Mouse (Mus musculus) gastrocnemius, postnatal 4 days (tissue): ENCODE measurements at regions not wholly inside any gene's neighbourhood (a gene's known extent, or its start where the extent isn't known, plus 50 kb on each side); places are given as distances from the start of the nearest gene placed in this dataset.

ENCODE experiments used
- DNase-seq, 2 experiments: peaks; one replicate each; pipeline ENCODE4 v3.0.0; 2021 to 2022; ENCODE audit warnings: low spot score in 2 of 2, mixed read lengths in 2 of 2

DNA sequence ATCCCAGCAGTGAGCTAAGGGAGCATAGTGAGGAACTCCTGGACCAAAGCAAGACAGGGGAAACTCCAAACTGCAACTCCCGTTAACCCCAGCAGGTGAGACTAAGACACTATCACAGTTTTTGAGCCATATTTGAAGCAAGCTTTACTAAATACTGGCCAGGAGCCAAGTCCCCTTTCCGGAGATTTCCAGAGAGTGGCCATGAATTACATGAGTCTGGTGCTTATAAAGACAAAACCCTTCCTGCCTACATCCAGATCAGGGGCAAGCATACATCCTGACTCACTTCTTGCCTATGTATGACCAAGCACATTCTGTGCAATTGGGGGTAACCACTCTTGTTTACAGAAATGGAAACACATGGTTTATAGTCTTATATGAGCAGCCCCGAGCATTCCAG lies 187.6 kb upstream of the Nr5a2 start:
- no peak for DNase-seq

DNA sequence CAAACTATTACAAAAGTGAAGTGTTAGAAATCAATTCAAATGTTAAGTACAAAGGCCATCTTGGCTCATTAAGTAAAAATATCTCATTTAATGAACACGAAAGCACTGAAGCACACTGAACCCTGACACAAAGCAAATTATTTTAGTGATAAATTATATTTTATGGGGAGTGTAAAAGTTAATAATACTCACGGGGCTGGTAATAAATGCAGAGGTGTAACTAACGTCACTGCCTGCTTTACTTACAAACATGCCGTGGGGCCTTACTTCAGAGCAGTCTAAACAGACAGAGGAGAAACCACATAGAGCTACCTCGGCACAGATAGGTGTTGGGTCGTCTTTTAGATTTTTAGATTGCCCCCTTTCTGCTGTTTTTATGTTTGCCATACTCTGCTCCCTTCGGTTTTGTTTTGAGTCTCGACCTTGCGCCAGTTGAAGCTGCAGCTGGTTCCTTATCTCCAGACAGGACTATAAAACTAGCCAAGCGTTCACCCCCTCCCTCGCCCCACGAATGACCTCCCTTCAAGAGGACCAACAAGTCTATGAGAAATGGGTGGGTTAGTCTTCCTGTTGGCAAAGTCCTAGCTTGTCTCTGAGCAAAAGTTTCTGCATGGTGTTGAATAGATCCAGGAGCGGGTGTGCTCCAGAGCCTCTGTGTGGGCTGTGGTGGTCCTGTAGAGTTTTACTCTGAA lies 181.8 kb upstream of the Nr5a2 start:
- no peak for DNase-seq

DNA sequence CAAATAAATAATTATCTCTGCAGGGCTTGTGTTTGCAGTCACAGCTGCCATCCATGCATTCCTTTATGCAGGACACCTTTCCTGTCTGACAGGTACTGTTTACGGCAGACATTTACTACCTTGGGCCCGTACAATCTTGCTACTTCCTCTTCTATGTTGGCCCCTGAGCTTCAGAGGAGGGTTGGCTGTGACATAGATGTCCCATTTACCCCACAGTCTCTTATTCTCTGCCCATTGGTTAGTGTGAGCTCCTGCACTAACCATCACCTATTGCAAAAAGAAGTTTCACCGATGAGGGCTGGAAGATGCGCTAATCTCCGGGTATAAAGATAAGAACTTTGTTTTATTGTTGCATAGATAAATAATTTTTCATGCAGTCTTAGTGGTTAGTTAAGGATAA lies 181.1 kb upstream of the Nr5a2 start:
- DNase-seq = no peak

DNA sequence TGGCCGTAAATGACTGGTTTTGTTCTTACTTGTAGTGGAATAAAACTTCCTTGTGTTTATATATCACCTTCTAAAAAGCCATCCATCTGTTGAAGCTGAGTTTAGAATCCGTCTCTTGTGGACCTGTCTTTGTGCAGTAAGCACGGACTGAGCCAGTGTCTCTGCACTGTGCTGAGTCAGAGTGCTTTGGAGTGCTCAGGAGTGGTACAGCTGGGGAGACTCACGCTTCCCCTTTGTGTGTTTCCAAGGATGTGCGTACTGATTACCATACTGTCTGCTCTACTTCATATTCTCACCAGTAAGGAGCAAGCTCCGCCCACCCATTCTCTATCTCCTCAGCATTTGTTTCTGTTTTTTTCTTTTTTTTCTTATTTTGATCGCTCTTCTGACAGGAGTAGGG lies 175.9 kb upstream of the Nr5a2 start:
- no peak for DNase-seq

DNA sequence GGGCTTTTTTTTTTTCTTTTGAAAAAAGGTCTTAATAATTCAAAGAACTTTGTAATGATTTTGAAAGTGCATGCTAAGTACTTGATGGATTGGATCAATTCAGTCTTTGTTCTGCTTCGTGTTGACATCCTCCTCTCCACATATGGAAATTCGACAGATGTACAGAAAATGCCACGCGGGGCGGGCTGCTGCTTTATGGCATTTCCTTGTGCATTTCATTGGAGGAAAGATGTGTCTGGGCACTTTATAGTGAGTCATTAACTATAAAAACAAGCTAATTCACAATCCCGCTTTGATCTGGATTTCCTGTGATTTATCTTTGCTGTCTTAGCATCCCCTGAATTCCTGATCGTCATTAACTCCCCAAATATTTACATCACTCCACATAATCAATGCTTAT lies 173.5 kb upstream of the Nr5a2 start:
- no peak for DNase-seq

DNA sequence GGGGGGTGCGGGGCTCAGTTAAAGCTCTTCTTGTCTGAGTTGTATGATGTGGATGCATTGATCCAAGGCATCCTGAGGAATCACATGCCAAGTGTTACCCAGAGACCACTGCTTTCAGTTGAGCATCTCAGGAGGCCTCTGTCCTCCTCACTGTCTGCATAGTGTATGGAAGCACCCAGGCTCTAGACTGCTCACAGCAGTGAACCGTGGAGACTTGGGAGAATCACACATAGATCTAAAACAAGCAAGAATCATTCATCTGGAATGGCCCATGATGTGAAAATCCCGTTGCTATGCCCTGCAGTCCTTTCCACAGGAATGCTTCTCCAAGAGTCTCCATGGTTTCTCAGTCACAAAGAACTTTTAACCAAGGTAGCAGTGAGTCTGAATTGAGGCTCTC lies 170.0 kb upstream of the Nr5a2 start:
- DNase-seq = no peak

DNA sequence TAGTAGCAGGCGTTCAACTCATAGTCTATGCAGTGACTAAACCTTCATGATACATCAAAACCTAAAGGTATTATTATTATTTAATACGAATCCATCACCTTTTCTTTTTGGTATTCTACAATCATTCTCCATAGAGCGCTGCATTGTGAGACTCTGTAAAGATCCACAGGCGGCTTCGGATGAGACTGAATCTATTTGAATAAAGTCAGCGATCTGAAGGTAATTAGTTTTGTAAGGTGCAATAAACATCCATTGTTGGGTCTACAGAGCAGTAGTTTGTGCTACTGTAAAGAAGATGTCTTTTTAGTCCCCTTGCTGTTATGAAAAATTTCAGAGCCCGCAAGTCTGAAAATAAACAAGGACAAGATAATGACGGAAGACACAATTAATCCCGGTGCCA lies 168.9 kb upstream of the Nr5a2 start:
- DNase-seq = no peak

DNA sequence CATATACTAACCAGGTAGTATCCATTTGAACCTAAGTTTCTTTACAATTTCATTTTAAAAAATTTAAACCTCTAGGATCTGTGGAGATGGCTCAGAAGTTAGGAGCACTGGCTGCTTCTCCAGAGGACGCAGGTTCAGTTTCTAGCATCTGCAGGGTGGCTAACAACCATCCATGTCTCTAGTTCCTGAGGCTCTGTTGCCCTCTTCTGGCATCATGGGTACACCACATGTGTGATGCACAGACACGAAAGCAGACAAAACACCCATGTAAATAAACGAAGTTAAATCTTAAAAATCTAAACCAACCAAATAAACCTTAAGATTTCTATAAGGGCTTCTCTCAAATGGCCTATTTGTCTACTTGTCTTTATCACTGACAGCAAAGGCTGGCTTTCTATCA lies 157.6 kb upstream of the Nr5a2 start:
- DNase-seq = no peak

DNA sequence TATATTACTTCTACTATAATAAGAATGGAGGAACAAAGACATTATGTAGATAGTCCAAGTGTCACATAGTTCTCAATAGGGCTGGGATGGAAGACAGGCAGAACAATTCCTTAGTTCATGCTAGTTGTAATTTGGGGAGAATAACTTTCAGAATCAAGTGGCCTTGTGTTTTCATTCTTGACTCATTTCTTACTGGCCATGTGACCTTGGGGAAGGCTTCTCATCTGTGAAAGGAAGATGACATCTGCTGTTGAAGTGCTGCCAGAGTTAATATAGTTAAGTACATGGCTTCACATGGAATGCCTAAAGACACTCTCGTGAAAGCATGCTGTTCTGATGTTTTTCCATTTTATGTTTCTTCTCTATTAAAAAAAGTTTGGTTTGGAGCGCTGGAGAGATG lies 146.2 kb upstream of the Nr5a2 start:
- no peak for DNase-seq

DNA sequence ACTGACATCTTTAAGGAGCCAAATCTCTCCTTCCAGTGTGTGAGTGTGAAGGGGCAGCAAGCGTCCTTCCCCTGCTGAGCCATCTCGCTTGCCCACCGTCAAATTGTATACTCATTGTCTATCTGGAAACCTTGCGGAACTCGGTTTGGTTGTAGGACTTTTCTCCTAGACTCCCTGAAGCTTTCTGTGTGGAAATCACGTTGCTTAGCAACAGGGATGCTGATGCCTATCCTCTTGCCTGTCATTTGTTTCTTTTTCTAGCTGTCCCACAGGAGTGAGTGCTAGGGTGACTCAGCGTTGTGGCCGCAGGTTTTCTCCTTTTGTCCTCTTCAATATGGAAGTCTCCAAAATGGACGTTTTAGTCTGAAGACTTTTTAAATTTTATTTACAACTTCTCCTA lies 131.5 kb upstream of the Nr5a2 start:
- DNase-seq = no peak

DNA sequence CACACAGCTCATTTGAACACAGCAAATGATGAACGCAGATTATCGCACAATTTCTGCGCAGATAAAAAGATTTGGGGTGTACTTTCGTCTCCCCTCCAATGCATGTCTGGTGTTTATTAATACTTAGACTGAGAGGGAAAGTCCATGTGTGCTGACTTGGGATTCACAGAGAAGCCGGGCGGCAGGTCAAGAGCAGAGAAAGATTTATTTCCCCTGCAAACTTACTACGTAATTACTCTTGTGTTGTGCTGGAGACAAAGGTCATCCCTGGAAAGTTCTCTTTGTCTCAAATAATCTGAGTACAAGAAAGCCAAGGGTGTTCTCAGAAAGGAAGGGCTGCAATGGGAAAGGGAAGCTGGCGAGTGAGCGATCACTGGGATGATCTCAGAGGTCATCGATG lies 127.9 kb upstream of the Nr5a2 start:
- DNase-seq = no peak

DNA sequence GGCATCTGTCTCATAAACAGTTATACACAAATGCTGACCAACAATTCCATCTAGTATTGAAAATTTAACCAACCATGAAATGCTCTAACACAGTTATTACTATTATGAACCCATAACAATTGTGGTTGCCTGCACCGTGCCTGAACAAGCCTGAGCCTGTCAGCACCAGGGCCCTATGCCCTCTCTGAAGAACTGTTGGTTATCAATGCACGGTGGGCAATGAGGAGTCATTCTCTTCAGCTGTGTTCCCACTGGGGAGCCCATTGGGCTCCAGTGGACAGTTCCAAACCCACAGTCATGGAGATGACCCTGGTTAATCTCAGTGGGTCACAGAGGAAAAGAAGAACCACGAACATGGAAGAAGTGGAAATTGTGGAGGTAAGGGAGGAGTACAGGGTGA lies 126.5 kb upstream of the Nr5a2 start:
- no peak for DNase-seq

DNA sequence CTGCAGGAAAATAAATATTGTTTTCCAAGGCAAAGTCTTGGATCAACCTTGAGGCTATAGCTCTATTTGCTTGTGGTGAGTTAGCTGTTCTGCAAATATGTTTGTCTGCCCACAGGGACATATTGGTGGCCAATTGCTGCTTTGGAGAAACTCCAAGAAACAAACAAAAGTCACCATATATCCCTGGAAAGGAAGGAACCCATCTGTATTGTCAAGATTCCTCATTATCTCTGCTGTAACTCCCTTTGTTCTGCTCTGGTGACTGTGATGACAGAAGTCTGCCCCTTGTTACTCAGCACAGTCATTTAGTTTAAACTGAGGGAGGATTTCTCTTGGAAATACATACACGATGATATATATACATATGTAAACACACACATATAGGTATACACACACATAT lies 123.3 kb upstream of the Nr5a2 start:
- DNase-seq = no peak

DNA sequence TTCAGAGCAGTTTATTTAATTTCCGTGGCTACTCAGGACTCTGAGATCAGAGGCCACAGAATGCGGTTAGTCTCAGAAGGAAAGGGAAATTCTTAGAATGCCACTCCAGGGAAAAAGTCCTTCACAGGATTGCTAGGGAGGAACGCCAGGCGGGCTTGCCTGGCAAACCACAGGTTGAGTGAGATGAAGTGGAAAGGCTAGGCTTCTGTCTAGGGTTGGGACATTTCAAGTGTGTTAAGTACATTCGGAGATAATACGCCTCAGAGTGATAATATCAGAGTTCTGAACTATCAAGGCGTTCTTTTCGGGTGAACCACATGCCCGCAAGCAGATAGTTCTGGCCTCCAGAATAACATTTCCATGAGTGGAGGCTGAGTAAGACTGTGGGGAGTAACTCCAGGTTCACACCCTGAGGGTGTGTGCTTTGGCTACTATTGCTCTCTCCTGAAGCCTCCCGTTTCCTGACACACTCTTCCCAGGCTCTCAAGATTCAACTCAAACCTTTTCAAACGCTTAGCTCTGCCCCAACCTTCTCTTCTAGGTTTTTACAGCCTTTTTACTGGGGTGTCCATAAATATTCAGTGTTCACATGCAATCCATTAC lies 119.3 kb upstream of the Nr5a2 start:
- DNase-seq = no peak

DNA sequence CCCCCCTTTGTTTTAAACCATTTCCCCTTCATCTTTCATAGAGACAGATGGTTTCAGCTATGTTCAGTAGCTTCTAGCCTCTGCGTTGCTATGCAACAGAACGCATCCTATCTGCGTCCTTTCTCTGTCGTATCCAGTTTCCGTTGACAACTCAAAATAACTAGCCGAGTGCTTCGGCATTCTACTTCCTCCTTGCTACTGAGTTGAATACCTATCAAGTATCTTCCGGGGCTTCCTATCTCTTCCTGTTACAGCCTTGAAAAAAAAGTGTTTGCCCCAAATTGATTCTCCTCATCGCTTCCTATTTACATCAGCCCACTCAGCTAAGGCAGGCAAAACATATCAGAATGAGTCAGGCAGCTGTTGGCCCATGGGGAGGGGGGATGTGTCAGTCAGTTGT lies 114.5 kb upstream of the Nr5a2 start:
- no peak for DNase-seq

DNA sequence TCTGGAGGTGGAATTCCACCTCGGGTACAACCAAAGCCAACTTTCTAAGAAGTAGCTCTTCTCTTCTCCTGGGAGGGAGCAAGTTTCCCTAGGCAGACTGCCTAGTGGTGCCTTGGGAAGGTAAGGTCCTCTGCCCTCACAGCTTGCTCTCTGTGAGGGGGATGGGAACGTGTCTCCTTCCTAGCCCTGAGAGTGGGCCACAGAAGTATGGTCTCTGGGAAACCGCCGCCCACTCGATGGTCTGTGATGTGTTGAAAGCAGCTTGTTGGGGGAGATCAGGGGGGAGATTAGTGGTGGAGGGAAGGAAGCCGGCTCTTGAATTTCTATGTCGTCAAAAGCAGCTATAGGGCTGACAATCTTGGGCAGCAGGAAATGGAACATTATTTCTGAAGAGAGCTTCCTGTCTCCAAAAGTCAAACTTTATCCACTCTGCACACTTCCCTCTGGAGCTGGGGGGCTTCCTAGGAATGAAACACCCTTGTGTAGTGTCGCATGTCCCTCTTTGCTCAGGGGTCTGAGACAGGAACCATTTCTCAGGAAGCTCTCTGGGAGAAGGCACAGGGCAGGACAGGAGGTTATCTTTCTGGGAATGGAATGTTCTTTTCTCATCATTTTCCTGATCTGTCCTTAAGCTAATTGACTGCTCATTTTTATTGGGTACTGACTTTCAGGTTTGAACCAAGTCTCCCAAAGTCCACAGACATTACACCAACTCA lies 113.8 kb upstream of the Nr5a2 start:
- no peak for DNase-seq

DNA sequence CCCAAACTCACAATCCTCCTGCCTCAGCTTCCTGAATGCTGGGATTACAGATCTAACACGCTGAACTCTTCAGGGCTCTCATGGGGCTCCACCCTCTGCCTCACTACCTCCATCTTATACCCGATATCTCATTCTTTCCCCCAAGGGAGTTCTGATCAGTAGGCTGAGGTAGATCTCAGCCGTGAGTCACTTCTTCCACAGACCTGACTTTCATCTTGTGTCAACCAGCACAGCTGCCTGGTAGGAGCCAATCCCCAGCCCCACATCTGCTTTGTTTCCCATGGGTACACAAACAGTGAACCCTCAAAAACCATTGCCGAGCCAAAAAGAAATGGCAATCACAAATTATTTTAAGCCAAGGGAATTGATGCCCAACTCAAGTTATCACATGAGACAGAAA lies 100.7 kb upstream of the Nr5a2 start:
- no peak for DNase-seq

DNA sequence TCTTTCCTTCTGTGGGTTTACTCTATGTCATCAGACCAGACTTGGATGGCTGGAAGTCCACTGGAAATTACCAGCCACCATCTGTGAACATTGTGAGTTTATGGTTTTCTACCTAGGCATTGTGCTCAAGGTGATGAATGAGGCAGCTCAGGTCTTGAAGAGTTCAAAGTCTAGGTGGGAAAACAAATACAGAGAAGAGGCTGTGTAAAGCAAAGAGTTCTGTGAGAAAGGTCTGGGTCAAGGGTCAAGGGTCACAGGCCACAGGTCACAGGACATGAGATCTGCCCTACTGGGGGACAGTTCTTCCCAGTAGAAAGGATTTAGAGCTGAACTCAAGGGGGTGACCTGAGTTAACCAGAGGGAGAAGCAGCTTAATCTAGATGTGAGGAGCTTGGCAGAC lies 92.9 kb upstream of the Nr5a2 start:
- DNase-seq = no peak

DNA sequence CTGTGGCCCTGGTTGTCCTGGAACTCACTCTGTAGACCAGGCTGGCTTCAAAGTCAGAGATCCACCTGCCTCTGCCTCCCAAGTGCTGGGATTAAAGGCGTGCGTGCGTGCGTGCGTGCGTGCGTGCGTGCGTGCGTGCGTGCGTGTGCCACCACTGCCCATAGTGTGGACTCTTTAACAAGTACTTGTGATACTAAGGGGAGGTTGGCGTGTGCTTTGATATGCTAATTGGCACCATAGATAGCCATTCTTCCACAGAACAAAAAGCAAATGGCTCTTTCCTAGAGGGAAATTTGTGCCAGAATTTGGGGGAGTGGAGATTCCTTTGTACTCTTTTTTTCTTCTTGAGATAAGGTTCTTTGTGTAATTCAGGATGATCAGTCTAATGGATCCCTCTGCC lies 91.3 kb upstream of the Nr5a2 start:
- no peak for DNase-seq

DNA sequence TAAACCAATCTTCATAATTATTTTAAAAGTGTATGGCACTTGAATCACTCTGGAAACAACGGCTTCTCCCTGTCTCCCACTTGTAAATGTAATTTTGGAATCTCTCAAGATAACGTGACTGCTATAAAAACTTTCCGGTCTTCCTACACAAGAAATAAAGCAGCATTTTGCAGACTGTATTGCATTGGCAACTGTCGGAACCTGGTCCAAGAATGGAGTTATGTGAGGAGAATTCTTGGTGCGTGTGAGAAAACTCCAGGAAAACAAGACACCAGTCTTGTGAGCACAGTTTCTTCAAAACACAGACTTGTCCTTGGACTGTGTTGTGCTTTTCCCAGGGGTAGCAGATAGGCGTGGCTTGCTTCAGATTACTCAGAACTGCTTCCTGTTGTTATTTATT lies 83.8 kb upstream of the Nr5a2 start:
- no peak for DNase-seq

DNA sequence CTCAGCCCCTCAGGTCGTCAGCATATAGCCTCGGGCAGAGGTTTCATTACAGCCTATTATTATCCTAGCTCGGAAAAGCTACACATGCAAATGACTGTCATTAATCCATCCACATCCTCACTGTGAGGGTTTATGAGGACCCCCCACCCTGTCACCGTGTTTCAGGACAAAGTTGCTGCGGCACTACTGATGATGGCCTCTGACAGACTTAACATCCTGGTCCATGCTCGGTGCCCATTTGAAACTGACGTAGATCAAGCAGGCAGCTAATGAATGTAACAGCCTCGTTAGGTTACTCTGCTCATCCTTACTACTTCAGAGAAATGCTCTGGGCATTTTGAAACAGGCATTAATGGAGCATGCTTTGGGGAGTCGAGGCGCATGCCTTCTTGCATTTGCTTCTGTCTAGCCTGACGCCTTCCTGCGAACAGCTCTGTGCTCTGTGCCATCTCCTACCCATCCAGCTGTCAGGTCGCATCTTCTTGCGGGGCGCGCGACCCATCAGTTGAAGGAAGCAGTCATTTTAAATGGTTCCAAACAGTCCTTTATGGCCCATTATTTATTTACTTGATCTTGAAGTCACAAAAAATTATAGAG lies 82.3 kb upstream of the Nr5a2 start:
- no peak for DNase-seq

DNA sequence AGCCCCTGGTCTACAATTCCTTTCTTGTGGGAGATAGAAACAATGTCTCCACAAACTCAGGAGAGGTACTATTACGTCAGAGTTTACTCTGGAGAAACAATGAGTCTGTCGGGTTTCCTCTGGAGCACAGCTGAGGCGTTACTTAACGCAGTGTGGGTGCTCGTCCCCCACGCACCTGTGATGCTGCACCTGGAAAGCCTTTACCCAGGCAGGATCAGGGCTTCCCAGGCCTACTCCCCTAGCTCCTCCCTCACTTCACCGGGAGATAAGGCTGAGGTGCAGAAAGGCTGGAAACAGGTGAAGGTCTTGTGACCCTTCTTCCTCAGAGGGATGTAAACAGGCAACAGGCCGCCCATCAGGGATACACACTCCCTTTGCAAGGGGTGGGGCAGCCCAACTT lies 80.7 kb upstream of the Nr5a2 start:
- no peak for DNase-seq

DNA sequence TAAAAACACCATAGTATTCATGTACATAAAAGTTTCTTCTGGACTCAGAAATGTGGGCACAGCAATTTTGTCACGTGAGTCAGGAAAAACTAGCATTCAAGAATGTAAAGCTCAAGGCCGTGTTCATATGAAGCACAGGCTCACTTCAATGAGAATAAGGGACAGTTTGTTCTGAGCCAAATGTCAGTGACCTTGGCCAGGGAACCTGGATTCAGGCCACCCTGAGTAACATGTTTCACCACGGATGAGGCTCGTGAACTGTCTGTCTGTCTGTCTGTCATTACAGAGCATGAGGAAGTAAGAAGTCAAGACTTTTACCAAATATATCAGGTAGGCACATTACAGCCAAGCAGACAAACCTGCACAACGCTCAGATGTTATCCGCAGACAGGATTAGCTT lies 74.3 kb upstream of the Nr5a2 start:
- DNase-seq = no peak
